Mouse (Mus musculus) testis, adult 2 months (tissue): Measurements from ENCODE around the gene A030005K14Rik.

Source experiments
- CTCF ChIP-seq: fragments of 200-500 bp; IDR thresholded peaks from 2 replicates; pipeline ENCODE4 v1.5.1; 2012; ENCODE audit warnings: low read depth, mild to moderate bottlenecking, inconsistent platforms, low read length, moderate library complexity; ENCODE audit not compliant: control insufficient read depth, insufficient read depth, insufficient replicate concordance
- POLR2A ChIP-seq: fragments of 200-500 bp; IDR thresholded peaks from 2 replicates; pipeline ENCODE4 v1.6.1; 2012; ENCODE audit warnings: low read depth, mild to moderate bottlenecking, inconsistent platforms, low read length, moderate library complexity; ENCODE audit not compliant: control insufficient read depth

- TF ChIP-seq CTCF (no peak), POLR2A (no peak)
These were observed 697 bp downstream of the A030005K14Rik start for GRCm38 (mm10) chr1:83058481-83058880.
